Mouse (Mus musculus) CH12.LX (cell line): Measurements from ENCODE around the gene Eloa.

ENCODE experiments used
- BHLHE40 ChIP-seq: IDR thresholded peaks from 2 replicates; pipeline ENCODE4 v1.6.1; 2011; ENCODE audit warnings: mild to moderate bottlenecking, low read depth, low read length, improper control_type of control experiment
- CHD1 ChIP-seq: IDR thresholded peaks from 2 replicates; pipeline ENCODE4 v1.6.1; 2012; ENCODE audit warnings: low read depth, low read length, improper control_type of control experiment, inconsistent platforms
- CTCF ChIP-seq, 2 experiments: IDR thresholded peaks in 1 of 2; conservative IDR thresholded peaks in 1 of 2; 2 replicates each; pipeline ENCODE4 v1.5.1; 2011 to 2012; ENCODE audit warnings: low read depth in 2 of 2, low read length in 2 of 2, improper control_type of control experiment in 1 of 2, inconsistent platforms in 1 of 2, mild to moderate bottlenecking in 1 of 2, moderate library complexity in 1 of 2
- EP300 ChIP-seq: IDR thresholded peaks from 2 replicates; pipeline ENCODE4 v1.6.1; 2011; ENCODE audit warnings: low read length, improper control_type of control experiment
- GABPA ChIP-seq: IDR thresholded peaks from 2 replicates; pipeline ENCODE4 v1.6.1; 2012; ENCODE audit warnings: low read depth, low read length, improper control_type of control experiment, inconsistent platforms; ENCODE audit not compliant: insufficient replicate concordance
- HCFC1 ChIP-seq: IDR thresholded peaks from 2 replicates; pipeline ENCODE4 v1.6.1; 2012; ENCODE audit warnings: low read depth, mild to moderate bottlenecking, inconsistent platforms, low read length, improper control_type of control experiment
- KAT2A ChIP-seq: IDR thresholded peaks from 2 replicates; pipeline ENCODE4 v1.6.1; 2012; ENCODE audit warnings: low read length, improper control_type of control experiment, inconsistent platforms; ENCODE audit not compliant: insufficient replicate concordance
- PAX5 ChIP-seq: IDR thresholded peaks from 2 replicates; pipeline ENCODE4 v1.6.1; 2012; ENCODE audit warnings: low read length, inconsistent platforms, mixed read lengths
- POLR2A ChIP-seq: IDR thresholded peaks from 2 replicates; pipeline ENCODE4 v1.6.1; 2011; ENCODE audit warnings: low read depth, mild to moderate bottlenecking, improper control_type of control experiment, low read length
- RAD21 ChIP-seq: IDR thresholded peaks from 2 replicates; pipeline ENCODE4 v1.6.1; 2011; ENCODE audit warnings: low read depth, mild to moderate bottlenecking, low read length, improper control_type of control experiment, moderate library complexity
- SIN3A ChIP-seq: IDR thresholded peaks from 2 replicates; pipeline ENCODE4 v1.6.1; 2012; ENCODE audit warnings: low read length, improper control_type of control experiment, inconsistent platforms
- USF1 ChIP-seq: IDR thresholded peaks from 2 replicates; pipeline ENCODE4 v1.6.1; 2014; ENCODE audit warnings: low read depth, mild to moderate bottlenecking, inconsistent platforms, low read length, improper control_type of control experiment

GRCm38 (mm10) chr4:135962198-135962597 is 59.4 kb downstream of the Eloa start:
- TF ChIP-seq RAD21: no peak
- TF ChIP-seq CTCF (conservative IDR thresholded peaks at IDR 0.05 in 1 of 2, IDR thresholded peaks at IDR 0.05 in 1 of 2; ENCODE audit: low read depth in 2 of 2, low read length in 2 of 2): no peak
- TF ChIP-seq HCFC1: no peak
- TF ChIP-seq GABPA: no peak
- no peak for TF ChIP-seq BHLHE40
- TF ChIP-seq POLR2A: no peak
- no peak for TF ChIP-seq EP300
- TF ChIP-seq USF1: no peak
- TF ChIP-seq CHD1: no peak
- no peak for TF ChIP-seq SIN3A
- no peak for TF ChIP-seq KAT2A
- no peak for TF ChIP-seq PAX5
